Mouse (Mus musculus) R1 (cell line): Measurements from ENCODE around the gene Gm21903.
"Not testable (repeated sequence)": the region's sequence is repeated elsewhere in the genome, so short reads cannot be mapped to it uniquely, and the experiment has no call there.

Source experiments
- DNase-seq: peaks from one replicate; pipeline ENCODE4 v3.0.0-alpha.2; 2018; ENCODE audit warnings: low read depth, low spot score

Gm21903 gene

DNA sequence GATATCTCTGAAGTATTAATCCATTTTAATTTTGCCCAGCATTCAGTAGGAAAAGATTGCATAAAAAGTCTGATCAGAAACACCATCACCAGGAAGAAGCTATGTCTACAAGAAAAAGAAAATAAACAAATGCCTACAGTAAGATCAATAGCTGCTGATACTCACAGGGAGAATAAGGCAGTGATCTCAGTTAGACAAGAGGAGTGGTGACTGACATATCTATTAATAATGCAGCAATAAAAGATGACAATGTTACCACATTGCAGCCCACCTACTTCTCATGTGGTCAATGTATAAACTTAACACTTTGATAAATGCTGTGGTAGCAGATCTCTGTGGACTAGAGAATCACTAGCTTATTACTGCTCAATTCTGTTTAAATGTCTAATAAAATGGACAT is at the start of gene Gm21903:
Gene Gm21903 (minus strand): TSS at position 101 of the 400 bp plus-strand sequence.
- no peak for DNase-seq

GRCm38 (mm10) chr17:39076937-39077336 is 33.8 kb upstream of the Gm21903 start, which contains the start of gene Esp23:
TSS of gene Esp23 (minus strand) at chr17:39077037.
- DNase-seq, result no peak

DNA sequence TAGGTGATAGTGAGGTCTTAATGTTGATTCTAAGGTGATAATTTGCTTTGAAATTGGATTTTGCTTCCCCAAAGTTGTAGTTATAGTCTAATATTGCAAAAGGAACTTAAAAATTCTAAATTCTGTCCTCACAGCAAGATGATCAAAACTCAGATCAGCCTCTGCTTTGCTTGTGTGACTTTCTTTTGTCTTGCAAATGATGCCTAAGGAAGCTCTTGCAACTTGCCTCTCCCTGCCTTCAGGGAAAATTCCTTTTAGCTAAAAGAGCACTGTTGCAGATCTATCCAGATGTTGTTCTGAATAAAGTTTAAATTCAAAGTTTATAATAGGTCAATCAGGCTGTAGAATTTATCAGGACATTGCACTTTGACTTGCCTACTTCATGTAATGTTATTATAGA is 20.5 kb upstream of the Gm21903 start:
- peak; percentile 69 for DNase-seq

- not testable (repeated sequence) for DNase-seq
Measured at GRCm38 (mm10) chr17:39036395-39036794, 6.7 kb downstream of the Gm21903 start, which contains the start of gene Esp24. TSS of gene Esp24 (plus strand) at chr17:39036695.

DNA sequence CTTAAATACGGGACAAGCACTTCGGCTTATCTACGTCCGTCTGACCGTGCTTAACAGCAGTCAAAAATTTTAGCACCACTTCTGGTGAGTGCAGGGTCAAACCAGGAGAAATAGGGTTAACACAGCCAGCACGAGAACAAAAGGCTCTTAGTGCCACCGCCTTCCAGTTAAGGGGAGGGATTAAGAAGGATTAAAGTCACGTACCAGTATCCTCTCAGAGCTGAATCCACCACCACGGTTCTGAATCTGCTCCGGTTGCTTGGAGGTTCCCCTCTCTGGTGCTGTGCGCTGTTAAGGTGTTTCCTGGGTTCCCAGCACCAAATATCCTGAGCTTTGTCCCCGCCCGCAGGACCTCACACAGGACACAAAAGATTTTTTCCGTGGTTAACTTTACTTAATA is 26.0 kb downstream of the Gm21903 start:
- DNase-seq, result no peak

GRCm38 (mm10) chr17:39010675-39011638 is 32.2 kb downstream of the Gm21903 start:
- DNase-seq, result peak; percentile 8

- DNase-seq, result no peak
Measured at GRCm38 (mm10) chr17:39009846-39010245, 33.3 kb downstream of the Gm21903 start.
